Mouse (Mus musculus): ENCODE results near the gene Cdk9. TPM values are rescaled to one million over a fixed set of nuclear protein-coding genes. Genes with fewer than 3 reads are reported as not detected.

Gene Cdk9
- polyA plus RNA-seq, 1 experiment from 2014 or later: 61.3 TPM

DNA sequence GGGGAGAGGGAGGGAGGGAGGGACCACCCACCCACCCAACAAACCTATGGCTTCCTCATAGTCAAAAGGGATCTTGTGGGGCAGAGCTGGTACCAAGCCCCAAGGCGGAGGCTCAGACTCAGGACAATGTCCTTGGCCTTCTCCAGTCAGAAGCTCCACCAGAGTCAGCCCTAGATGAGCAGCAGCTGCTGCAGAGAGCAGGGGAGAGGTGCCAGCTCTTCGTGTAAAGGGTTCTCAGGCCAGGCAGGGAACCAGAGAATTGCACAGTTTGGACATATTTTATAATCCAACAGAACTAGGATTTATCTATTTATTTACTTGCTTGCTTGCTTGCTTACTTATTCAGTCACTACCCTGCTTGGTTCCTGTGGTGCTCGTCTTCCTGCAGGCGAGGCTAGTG is 26.4 kb upstream of the Cdk9 start:
- Histone ChIP-seq H3K4me1 (ENCODE audit: control insufficient read depth, insufficient read depth, low read length) (peaks cover 14% of the 10 kb centered on the region), H3K9ac (ENCODE audit: low read depth, low read length) (no peak overlapping the region), H3K27me3 (ENCODE audit: control insufficient read depth, insufficient read depth, low read depth, low read length) (no peaks in the 10 kb centered on the region), H3K9me3 (replicated peaks; ENCODE audit: control insufficient read depth, low read length, poor library complexity, severe bottlenecking) (no peaks in the 10 kb centered on the region), H3K27ac (ENCODE audit: low read length) (no peak overlapping the region), H3K4me3 (ENCODE audit: low read depth, low read length) (no peak overlapping the region), H3K4me2 (ENCODE audit: low read length) (no peak overlapping the region), H3K36me3 (ENCODE audit: control insufficient read depth, insufficient read depth, low read length) (no peaks in the 10 kb centered on the region)
- no peak for ATAC-seq
- WGBS: 72% methylated on average over 4 of the region's 4 CpGs

DNA sequence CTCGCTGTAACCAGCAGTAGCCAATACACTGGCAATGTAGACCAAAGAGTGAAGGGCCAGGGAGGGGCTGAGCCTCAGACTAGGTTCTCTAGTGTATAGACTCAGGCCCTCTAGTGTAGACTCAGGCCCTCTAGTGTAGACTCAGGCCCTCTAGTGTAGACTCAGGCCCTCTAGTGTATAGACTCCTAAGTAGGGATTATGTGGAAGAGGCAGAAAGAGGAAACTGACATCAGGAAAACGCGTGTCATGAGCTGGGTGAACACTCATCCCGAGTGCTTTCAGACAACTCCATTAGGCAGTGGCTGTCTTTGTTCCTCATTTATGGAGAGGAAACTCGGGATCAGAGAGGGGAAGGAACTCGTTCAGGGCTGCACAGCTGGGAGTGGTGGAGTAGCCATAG is 24.1 kb upstream of the Cdk9 start:
- Histone ChIP-seq H3K27ac (ENCODE audit: low read length) (no peak overlapping the region), H3K4me3 (ENCODE audit: low read depth, low read length) (no peak overlapping the region), H3K4me1 (ENCODE audit: control insufficient read depth, insufficient read depth, low read length) (peaks cover 3% of the 10 kb centered on the region; the same call in 1 of the 2 replicates), H3K36me3 (ENCODE audit: control insufficient read depth, insufficient read depth, low read length) (no peaks in the 10 kb centered on the region), H3K4me2 (ENCODE audit: low read length) (no peak overlapping the region), H3K27me3 (ENCODE audit: control insufficient read depth, insufficient read depth, low read depth, low read length) (no peaks in the 10 kb centered on the region), H3K9ac (ENCODE audit: low read depth, low read length) (no peak overlapping the region), H3K9me3 (replicated peaks; ENCODE audit: control insufficient read depth, low read length, poor library complexity, severe bottlenecking) (no peaks in the 10 kb centered on the region)
- ATAC-seq: no peak
- WGBS: 45% methylated on average over 6 of the region's 6 CpGs

DNA sequence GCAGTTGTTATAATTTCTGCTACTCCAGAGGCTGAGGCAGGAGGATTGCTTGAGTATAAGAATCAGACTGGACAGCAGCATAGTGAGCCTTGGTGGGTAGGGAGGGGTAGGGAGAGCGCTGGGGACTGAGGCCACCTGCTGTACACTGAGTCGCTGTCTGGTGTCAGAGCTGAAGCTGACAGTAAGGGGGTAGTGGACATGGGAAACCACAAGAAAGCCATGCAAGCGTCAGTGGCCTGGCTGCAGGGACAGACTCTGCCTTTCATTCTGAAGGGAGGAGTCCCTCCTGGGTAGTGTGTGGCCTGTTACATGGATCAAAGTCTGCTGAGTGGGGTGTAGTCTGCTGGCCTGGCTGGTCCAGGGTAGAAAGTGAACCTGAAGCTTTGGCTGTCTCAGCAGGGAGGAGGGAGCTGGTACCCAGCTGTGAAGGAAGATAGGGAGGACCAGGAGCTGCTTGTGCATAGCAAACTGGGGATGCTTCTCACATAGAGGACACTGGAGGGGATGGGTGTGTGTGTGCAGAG is 23.5 kb upstream of the Cdk9 start:
- no peak overlapping the region for H3K9ac ChIP-seq (ENCODE audit: low read depth, low read length)
- H3K4me1 ChIP-seq (ENCODE audit: control insufficient read depth, insufficient read depth, low read length): peaks cover 3% of the 10 kb centered on the region; the same call in 1 of the 2 replicates
- H3K27me3 ChIP-seq (ENCODE audit: control insufficient read depth, insufficient read depth, low read depth, low read length): no peaks in the 10 kb centered on the region
- no peak overlapping the region for H3K27ac ChIP-seq (ENCODE audit: low read length)
- H3K9me3 ChIP-seq (replicated peaks; ENCODE audit: control insufficient read depth, low read length, poor library complexity, severe bottlenecking): no peaks in the 10 kb centered on the region
- no peak for ATAC-seq
- WGBS: 39% methylated on average over 3 of the region's 3 CpGs
- H3K4me2 ChIP-seq (ENCODE audit: low read length): no peak overlapping the region
- no peaks in the 10 kb centered on the region for H3K36me3 ChIP-seq (ENCODE audit: control insufficient read depth, insufficient read depth, low read length)
- H3K4me3 ChIP-seq (ENCODE audit: low read depth, low read length): no peak overlapping the region

DNA sequence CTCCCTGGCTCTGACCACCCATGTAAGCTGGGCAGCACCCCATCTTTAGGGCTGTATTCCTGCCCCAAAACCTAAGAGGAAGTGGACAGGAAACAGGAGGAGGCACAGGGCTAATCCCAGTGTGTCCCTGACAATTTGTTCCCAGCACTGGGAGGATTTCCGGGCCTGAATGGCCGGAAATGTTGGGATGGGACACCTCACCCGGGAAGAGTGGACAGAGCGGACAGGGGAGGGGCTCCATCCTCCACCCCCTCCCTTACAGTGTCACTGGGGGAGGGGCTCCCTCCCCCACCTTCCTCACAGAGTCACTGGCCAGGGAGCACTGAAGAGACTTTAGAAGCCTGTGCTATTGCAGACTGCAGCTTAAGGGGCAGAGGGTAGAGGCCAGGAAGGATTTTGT is 22.1 kb upstream of the Cdk9 start:
- 50% methylated on average over 4 of the region's 4 CpGs for WGBS
- Histone ChIP-seq H3K9ac (ENCODE audit: low read depth, low read length) (no peak overlapping the region), H3K4me1 (ENCODE audit: control insufficient read depth, insufficient read depth, low read length) (peaks cover 3% of the 10 kb centered on the region; the same call in 1 of the 2 replicates), H3K4me3 (ENCODE audit: low read depth, low read length) (no peak overlapping the region), H3K4me2 (ENCODE audit: low read length) (no peak overlapping the region), H3K27ac (ENCODE audit: low read length) (no peak overlapping the region), H3K9me3 (replicated peaks; ENCODE audit: control insufficient read depth, low read length, poor library complexity, severe bottlenecking) (no peaks in the 10 kb centered on the region), H3K36me3 (ENCODE audit: control insufficient read depth, insufficient read depth, low read length) (no peaks in the 10 kb centered on the region), H3K27me3 (ENCODE audit: control insufficient read depth, insufficient read depth, low read depth, low read length) (no peaks in the 10 kb centered on the region)
- ATAC-seq: no peak

DNA sequence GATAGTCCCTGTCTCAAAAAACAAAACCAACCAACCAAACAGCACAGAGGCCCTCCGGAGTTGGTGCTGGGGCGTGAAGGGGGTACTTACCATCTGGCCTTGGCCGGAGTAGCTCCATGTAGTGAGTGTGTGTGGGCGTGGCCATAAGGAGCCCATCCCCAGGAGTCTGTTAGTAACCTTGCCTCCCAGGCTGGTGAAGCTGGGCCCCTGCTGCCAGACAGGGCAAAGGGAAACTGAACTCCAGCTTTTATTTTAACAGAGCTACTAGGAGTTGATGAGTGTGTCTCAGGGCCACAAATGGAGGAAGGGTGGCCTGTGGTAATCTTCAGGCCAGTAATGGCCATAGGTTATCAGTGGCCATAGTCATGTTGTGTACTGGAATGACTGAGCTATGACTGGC is 21.6 kb upstream of the Cdk9 start:
- no peaks in the 10 kb centered on the region; the same call in 1 of the 2 replicates for H3K4me1 ChIP-seq (ENCODE audit: control insufficient read depth, insufficient read depth, low read length)
- no peak overlapping the region for H3K4me3 ChIP-seq (ENCODE audit: low read depth, low read length)
- ATAC-seq: no peak
- no peak overlapping the region for H3K4me2 ChIP-seq (ENCODE audit: low read length)
- no peaks in the 10 kb centered on the region for H3K36me3 ChIP-seq (ENCODE audit: control insufficient read depth, insufficient read depth, low read length)
- no peak overlapping the region for H3K27ac ChIP-seq (ENCODE audit: low read length)
- no peaks in the 10 kb centered on the region for H3K9me3 ChIP-seq (replicated peaks; ENCODE audit: control insufficient read depth, low read length, poor library complexity, severe bottlenecking)
- H3K9ac ChIP-seq (ENCODE audit: low read depth, low read length): no peak overlapping the region
- H3K27me3 ChIP-seq (ENCODE audit: control insufficient read depth, insufficient read depth, low read depth, low read length): no peaks in the 10 kb centered on the region
- WGBS: 36% methylated on average over 4 of the region's 4 CpGs

DNA sequence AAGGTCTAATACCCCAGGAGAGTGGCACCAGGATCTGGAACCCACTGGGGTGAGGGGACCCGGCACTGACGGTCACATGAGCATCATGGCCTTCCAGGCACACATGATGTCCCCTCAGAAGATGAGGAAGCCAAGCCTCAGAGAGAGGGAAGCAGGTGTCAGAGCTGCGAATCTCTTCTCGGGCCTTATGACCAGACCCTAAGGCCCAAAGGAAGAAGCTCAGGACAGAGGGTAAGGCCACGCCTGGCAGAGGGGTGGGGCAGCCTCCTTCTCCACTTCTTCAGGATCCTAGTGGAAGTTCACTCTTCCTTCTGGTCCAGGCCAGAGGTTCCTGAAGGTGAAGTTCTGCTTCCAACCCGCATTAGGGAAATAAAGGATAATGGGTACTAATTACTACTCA is 19.8 kb upstream of the Cdk9 start:
- 72% methylated on average over 6 of the region's 6 CpGs for WGBS
- ATAC-seq: no peak
- Histone ChIP-seq H3K9ac (ENCODE audit: low read depth, low read length) (no peak overlapping the region), H3K4me1 (ENCODE audit: control insufficient read depth, insufficient read depth, low read length) (no peaks in the 10 kb centered on the region), H3K27me3 (ENCODE audit: control insufficient read depth, insufficient read depth, low read depth, low read length) (no peaks in the 10 kb centered on the region), H3K4me2 (ENCODE audit: low read length) (no peak overlapping the region), H3K4me3 (ENCODE audit: low read depth, low read length) (no peak overlapping the region), H3K27ac (ENCODE audit: low read length) (no peak overlapping the region), H3K36me3 (ENCODE audit: control insufficient read depth, insufficient read depth, low read length) (no peaks in the 10 kb centered on the region), H3K9me3 (replicated peaks; ENCODE audit: control insufficient read depth, low read length, poor library complexity, severe bottlenecking) (no peaks in the 10 kb centered on the region)

DNA sequence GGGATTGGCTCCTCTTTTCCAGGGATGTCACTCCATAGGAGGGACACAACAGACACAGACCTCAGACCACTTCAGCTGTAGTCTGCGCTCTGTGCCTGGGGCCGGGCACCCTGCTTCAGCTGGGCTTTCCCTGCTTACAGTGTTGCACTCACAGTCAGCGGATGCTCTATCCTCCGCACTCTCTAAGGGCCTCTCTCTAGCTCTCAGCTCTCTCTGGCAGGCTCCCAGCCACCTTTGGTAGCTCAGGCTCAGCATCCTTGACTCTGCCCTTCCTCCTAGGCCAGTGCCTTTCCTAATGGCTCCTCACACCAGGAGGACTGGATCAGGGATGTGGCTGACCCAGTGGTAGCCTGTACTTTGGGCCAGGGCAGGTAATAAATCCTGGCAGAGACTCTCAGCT is 19.0 kb upstream of the Cdk9 start:
- H3K27ac ChIP-seq (ENCODE audit: low read length): peak overlapping the region; percentile 22; the same call in 1 of the 2 replicates
- WGBS: 77% methylated on average over 4 of the region's 4 CpGs
- no peak for ATAC-seq

DNA sequence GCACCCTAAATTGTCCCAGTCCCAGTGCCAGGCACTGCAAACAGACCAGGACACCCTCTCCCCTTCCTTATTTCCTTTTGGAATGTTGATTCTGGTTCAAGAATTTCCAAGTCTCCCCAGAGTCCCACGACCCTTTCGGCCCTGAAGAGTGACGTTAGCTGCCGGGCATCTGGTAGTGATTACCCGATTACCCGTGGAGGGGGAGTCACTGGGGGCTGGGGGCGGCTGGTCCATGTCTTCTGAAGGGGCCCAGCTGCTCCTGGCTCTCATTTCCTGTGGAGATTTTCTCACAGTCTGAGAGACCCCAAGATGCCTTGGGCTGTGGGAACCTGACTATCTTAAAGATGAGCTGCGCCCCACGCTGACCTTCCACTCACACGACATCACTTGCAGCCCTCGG is 18.0 kb upstream of the Cdk9 start:
- no peak overlapping the region for H3K9ac ChIP-seq (ENCODE audit: low read depth, low read length)
- 0 out of 2 replicates have a peak, but pooled peaks cover 3% of the 10 kb centered on the region for H3K4me1 ChIP-seq (ENCODE audit: control insufficient read depth, insufficient read depth, low read length)
- no peaks in the 10 kb centered on the region for H3K36me3 ChIP-seq (ENCODE audit: control insufficient read depth, insufficient read depth, low read length)
- WGBS: 63% methylated on average over 11 of the region's 11 CpGs
- no peak for ATAC-seq
- H3K4me2 ChIP-seq (ENCODE audit: low read length): no peak overlapping the region
- no peak overlapping the region for H3K4me3 ChIP-seq (ENCODE audit: low read depth, low read length)
- no peak overlapping the region for H3K27ac ChIP-seq (ENCODE audit: low read length)
- no peaks in the 10 kb centered on the region for H3K9me3 ChIP-seq (replicated peaks; ENCODE audit: control insufficient read depth, low read length, poor library complexity, severe bottlenecking)
- no peaks in the 10 kb centered on the region for H3K27me3 ChIP-seq (ENCODE audit: control insufficient read depth, insufficient read depth, low read depth, low read length)

More for the DNA sequence above, 19.0 kb upstream of the Cdk9 start:
- H3K4me1 ChIP-seq (ENCODE audit: control insufficient read depth, insufficient read depth, low read length): 0 out of 2 replicates have a peak, but pooled peaks cover 3% of the 10 kb centered on the region
- H3K4me3 ChIP-seq (ENCODE audit: low read depth, low read length): no peak overlapping the region
- peak overlapping the region; percentile 11; the same call in 1 of the 2 replicates for H3K9ac ChIP-seq (ENCODE audit: low read depth, low read length)
- no peaks in the 10 kb centered on the region for H3K27me3 ChIP-seq (ENCODE audit: control insufficient read depth, insufficient read depth, low read depth, low read length)
- no peaks in the 10 kb centered on the region for H3K9me3 ChIP-seq (replicated peaks; ENCODE audit: control insufficient read depth, low read length, poor library complexity, severe bottlenecking)
- no peaks in the 10 kb centered on the region for H3K36me3 ChIP-seq (ENCODE audit: control insufficient read depth, insufficient read depth, low read length)
- no peak overlapping the region for H3K4me2 ChIP-seq (ENCODE audit: low read length)

DNA sequence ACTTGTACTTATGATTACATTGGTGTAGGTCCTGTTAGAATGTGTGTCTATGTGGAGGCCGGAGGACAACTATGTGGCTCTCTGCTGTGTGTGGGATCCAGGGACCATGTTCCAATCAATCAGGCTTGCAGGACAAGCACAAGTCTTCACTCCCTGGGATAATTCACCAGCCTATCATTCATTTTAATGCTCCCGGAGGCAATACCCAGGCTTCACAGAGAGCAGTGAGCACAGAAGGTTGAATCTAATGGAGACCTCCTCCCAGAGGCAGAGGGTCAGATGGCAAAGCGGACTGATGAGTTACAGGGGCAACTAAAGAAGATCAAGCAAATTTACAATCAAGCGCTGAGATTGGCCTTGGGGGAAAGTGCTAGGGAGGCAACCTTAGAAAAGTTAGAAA is 16.7 kb upstream of the Cdk9 start:
- Histone ChIP-seq H3K27me3 (ENCODE audit: control insufficient read depth, insufficient read depth, low read depth, low read length) (no peaks in the 10 kb centered on the region), H3K9ac (ENCODE audit: low read depth, low read length) (no peak overlapping the region), H3K9me3 (replicated peaks; ENCODE audit: control insufficient read depth, low read length, poor library complexity, severe bottlenecking) (no peaks in the 10 kb centered on the region), H3K4me2 (ENCODE audit: low read length) (no peak overlapping the region), H3K27ac (ENCODE audit: low read length) (no peak overlapping the region), H3K4me1 (ENCODE audit: control insufficient read depth, insufficient read depth, low read length) (0 out of 2 replicates have a peak, but pooled peaks cover 3% of the 10 kb centered on the region), H3K4me3 (ENCODE audit: low read depth, low read length) (no peak overlapping the region), H3K36me3 (ENCODE audit: control insufficient read depth, insufficient read depth, low read length) (no peaks in the 10 kb centered on the region)
- ATAC-seq: no peak
- 82% methylated on average over 4 of the region's 4 CpGs for WGBS
